Mouse (Mus musculus): Measurements from ENCODE around the gene Tmcc3.

- TF ChIP-seq CTCF (IDR thresholded peaks at IDR 0.05; ENCODE audit: low read depth) (no peak), EP300 (optimal IDR thresholded peaks at IDR 0.05) (no peak)
Measured at GRCm38 (mm10) chr10:94625606-94626005, 313.9 kb downstream of the Tmcc3 start.

Measured in stomach, postnatal 0 days (tissue).